Mouse (Mus musculus) midbrain, embryonic 14.5 days (tissue): Measurements from ENCODE around the gene E2f1. TPM values are rescaled to one million over a fixed set of nuclear protein-coding genes. Genes with fewer than 3 reads are reported as not detected.

ENCODE experiments used
- ATAC-seq: fragments of 200-750 bp; cut with Nextera tagmentation; 2 replicates; pipeline ENCODE4 v1.8.0; 2017; ENCODE audit warnings: moderate number of reproducible peaks, moderate library complexity; ENCODE audit not compliant: low FRiP score, low TSS enrichment
- DNase-seq: peaks from one replicate; pipeline ENCODE4 v3.0.0-alpha.2; 2015
- H3K27ac ChIP-seq: fragments of 300-500 bp; sonication (generic); replicated peaks from 2 replicates; pipeline ENCODE4 v1.5.1; 2014; ENCODE audit warnings: mild to moderate bottlenecking, low read depth, low read length, moderate library complexity
- H3K27me3 ChIP-seq: fragments of 300-500 bp; sonication (generic); 2 replicates; pipeline ENCODE4 v1.6.1; 2014; ENCODE audit warnings: low read length, control low read depth, mixed read lengths; ENCODE audit not compliant: control insufficient read depth, insufficient read depth
- H3K36me3 ChIP-seq: fragments of 300-500 bp; sonication (generic); 2 replicates; pipeline ENCODE4 v1.6.1; 2014; ENCODE audit warnings: low read length, control low read depth; ENCODE audit not compliant: control insufficient read depth, insufficient read depth
- H3K4me1 ChIP-seq: fragments of 300-500 bp; sonication (generic); 2 replicates; pipeline ENCODE4 v1.6.1; 2014; ENCODE audit warnings: mild to moderate bottlenecking, antibody characterized with exemption, low read length, control low read depth; ENCODE audit not compliant: control insufficient read depth, insufficient read depth
- H3K4me2 ChIP-seq: fragments of 300-500 bp; sonication (generic); 2 replicates; pipeline ENCODE4 v1.6.1; 2014; ENCODE audit warnings: mild to moderate bottlenecking, low read length, moderate library complexity
- H3K4me3 ChIP-seq: fragments of 300-500 bp; sonication (generic); replicated peaks from 2 replicates; pipeline ENCODE4 v1.5.1; 2014; ENCODE audit warnings: low read depth, low read length
- H3K9ac ChIP-seq: fragments of 300-500 bp; sonication (generic); replicated peaks from 2 replicates; pipeline ENCODE4 v1.6.1; 2014; ENCODE audit warnings: mild to moderate bottlenecking, low read length, moderate library complexity
- H3K9me3 ChIP-seq: fragments of 300-500 bp; sonication (generic); 2 replicates; pipeline ENCODE4 v1.6.1; 2016; ENCODE audit warnings: low read length, control low read depth, mixed read lengths; ENCODE audit not compliant: control insufficient read depth
- WGBS: fragments of 180-500 bp; shearing (Covaris S2); extraction: QIAGEN DNeasy Blood & Tissue Kit; methylation state at CpG from one replicate; pipeline ENCODE4 v1.1.7; 2014; 5-methylcytosine and 5-hydroxymethylcytosine counted together
- polyA plus RNA-seq: library from polyadenylated mRNA; unstranded; fragments of >200 nt; fragmentation: Nextera tagmentation; extraction: Ambion mirVana; gene quantifications from 2 replicates; pipeline ENCODE4 v1.2.1, GENCODE M21; 2014

E2f1 gene
- polyA plus RNA-seq, result 3.1 and 3.2 TPM in 2 replicates

DNA sequence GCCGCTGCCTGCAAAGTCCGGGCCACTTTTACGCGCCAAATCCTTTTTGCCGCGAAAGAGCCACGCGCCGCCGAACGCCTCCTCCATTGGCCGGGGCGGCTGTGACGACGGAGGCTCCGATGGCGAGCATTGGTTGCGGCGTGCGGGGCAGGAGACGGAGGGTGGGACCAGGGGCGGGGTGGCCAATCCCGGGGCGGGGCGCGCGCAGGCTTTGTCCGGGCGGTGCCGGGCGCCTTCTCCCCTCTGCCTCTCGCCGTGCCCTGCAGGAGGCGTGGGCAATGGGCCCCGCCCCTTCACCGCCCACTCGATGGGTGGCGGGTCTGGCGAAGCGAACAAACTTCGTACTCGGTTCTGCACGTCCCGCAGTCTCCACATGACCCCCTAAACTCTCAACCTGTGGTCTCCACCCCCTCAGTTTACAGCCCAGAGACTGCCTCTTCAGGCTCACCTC lies at the start of gene E2f1:
Gene E2f1 (minus strand): TSS at position 57 of the 451 bp plus-strand sequence.
- H3K4me1 ChIP-seq, result peaks cover 7% of the 10 kb centered on the region; the same call in 1 of the 2 replicates
- DNase-seq, result peak; percentile 98
- under 1% methylated on average over 39 of the region's 44 CpGs for WGBS

DNA sequence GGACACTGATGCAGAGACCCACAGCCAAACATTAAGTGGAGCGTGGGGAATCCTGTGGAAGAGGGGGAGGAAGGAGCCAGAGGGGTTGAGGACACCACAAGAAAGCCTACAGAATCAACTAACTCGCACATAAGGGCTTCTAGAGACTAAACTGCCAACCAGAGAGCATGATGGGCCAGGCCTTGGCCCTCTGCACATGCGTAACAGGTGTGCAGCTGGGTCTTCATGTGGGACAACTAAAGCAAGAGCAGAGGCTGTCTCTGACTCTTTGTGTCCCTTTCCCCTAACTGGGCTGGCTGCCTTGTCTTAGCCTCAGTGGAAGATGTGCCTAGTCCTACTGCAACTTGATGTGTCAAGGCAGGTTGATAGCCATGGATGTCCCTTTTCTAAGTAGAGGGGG lies 47.4 kb upstream of the E2f1 start:
- ATAC-seq, result no peak
- Histone ChIP-seq H3K27me3 (no peaks in the 10 kb centered on the region), H3K4me3 (no peak overlapping the region), H3K4me2 (no peak overlapping the region), H3K9ac (no peak overlapping the region), H3K9me3 (no peaks in the 10 kb centered on the region), H3K36me3 (peaks cover 7% of the 10 kb centered on the region; the same call in 1 of the 2 replicates), H3K27ac (no peak overlapping the region), H3K4me1 (peaks cover 13% of the 10 kb centered on the region)
- 96% methylated on average over 3 of the region's 3 CpGs for WGBS
- DNase-seq, result no peak

More for the DNA sequence above, at the start of gene E2f1:
- Histone ChIP-seq H3K4me2 (peak within 1 kb of the TSS; percentile 95), H3K4me3 (peak within 1 kb of the TSS; percentile 64), H3K36me3 (no peaks in the 10 kb centered on the region), H3K9me3 (no peaks in the 10 kb centered on the region), H3K9ac (peak within 1 kb of the TSS; percentile 48), H3K27me3 (no peaks in the 10 kb centered on the region), H3K27ac (peak within 1 kb of the TSS; percentile 74)
- peak; percentile 97 for ATAC-seq

DNA sequence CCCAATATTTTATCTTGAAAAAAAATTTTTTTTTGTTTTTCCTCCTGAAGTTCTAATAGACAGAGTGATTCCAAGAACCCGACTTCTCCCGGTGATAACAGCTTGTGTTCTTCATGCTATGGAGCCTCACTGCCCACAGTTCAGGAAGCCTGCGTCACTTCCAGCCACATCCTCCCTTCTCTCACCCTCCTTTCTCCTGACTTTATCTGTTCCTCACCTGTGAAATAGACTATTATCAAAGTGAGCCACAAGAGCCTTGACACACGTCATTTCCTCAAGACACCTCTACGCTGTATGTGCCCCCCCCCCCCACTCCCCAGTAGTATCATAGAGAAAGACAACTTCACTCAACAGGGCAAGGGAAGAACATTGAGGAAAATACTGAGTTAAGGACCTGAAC lies 46.0 kb upstream of the E2f1 start:
- no peak for ATAC-seq
- 95% methylated on average over 5 of the region's 5 CpGs for WGBS

DNA sequence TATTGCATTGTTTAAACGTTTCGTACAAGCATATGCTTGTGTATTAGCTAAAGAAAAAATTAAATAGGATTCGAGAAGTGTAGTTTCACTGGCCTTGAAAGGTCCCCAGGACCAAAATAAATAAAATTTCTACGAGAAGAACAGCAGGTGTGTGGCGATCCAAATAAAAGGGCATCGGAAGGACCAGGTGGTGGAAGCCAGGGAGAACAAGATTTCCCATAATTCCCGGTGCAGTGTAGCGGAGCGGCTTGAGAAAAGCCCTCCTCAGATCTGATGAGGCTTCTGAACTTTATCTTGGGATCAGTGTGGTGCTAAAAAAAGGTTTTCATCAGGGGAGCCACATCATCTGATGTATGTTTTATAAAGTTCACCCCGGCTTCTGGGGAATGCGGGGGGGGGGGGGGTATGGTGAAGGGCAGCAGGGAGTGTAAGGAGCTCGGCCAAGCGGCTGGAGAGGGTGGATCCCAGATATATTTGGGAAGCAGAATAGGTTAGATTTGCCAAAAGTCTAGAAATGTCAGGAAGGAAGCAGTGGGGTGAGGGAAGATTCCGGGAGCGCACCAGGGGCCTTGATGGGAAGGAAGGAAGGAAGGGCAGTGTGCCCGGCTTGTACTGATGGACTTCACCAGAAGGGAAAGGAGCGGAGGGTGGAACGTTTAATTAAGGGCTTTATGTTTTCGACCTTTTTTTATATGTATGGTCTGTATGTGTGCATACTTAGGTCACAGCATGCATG lies 45.3 kb upstream of the E2f1 start:
- WGBS, result 72% methylated on average over 19 of the region's 19 CpGs
- peaks cover 13% of the 10 kb centered on the region for H3K4me1 ChIP-seq
- no peaks in the 10 kb centered on the region for H3K9me3 ChIP-seq
- H3K36me3 ChIP-seq, result 0 out of 2 replicates have a peak, but pooled peaks cover 3% of the 10 kb centered on the region
- DNase-seq (peak; percentile 42), ATAC-seq (no peak)
- H3K27ac ChIP-seq, result no peak overlapping the region; the same call in 1 of the 2 replicates
- peak overlapping the region; percentile 56; the same call in 1 of the 2 replicates for H3K4me2 ChIP-seq
- no peak overlapping the region for H3K9ac ChIP-seq
- H3K27me3 ChIP-seq, result no peaks in the 10 kb centered on the region
- no peak overlapping the region for H3K4me3 ChIP-seq

More for the DNA sequence above, 46.0 kb upstream of the E2f1 start:
- no peak overlapping the region for H3K4me3 ChIP-seq
- H3K36me3 ChIP-seq, result 0 out of 2 replicates have a peak, but pooled peaks cover 3% of the 10 kb centered on the region
- no peaks in the 10 kb centered on the region for H3K27me3 ChIP-seq
- H3K4me1 ChIP-seq, result peaks cover 13% of the 10 kb centered on the region
- no peak for DNase-seq
- no peak overlapping the region for H3K4me2 ChIP-seq
- H3K9me3 ChIP-seq, result no peaks in the 10 kb centered on the region
- H3K9ac ChIP-seq, result no peak overlapping the region
- no peak overlapping the region for H3K27ac ChIP-seq

DNA sequence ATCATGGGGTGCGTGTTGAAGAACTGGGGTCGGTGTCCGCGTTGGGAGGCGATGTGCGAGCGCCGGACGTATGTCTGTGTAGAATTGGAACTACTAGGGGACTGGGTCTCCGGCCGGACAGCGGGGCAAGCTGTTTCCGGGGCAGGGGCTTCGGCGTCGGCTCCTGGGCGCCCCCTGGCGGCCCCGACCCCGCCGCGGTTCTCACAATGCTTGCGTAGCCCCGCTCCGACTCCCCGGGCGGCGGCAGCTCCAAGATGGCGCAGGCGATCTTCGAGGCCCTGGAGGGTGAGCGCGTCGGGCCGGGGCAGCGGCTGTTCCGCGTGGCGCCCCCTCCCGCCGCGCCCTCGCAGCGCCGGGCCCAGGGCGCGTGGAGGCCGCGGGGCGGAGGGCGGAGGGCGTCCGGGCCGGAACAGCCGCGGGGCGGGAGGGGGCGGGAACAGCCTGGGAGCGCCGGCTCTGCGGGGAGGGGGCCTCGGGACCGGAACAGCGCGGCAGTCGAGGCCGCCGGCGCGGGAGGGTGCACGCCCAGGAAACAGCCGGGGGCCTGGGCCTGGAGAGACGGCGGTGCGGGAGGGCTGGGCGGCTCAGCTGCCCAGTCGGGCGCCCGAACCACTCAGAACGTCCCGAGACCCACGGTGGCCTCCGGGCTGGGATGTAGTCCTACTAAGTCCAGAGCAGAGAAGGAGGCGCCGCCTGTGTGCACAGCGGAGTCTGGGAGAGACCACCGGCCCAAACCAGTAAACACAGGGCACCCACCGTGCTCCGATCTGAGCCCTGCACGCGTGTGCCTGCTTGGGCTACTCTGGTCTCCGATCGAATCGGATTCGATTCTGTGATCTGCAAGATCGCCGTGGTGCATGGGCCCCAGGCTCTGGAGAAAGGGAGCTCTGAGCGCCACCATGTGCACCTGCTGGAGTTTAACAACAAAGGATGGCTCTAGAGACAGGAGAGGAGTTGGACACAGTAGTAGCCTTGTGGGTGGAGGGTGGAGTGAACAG lies 43.7 kb upstream of the E2f1 start, which contains the start of the genes Zfp341 and 4930519P11Rik:
Gene Zfp341 (plus strand): TSS at position 180 of the 998 bp plus-strand sequence.
Gene 4930519P11Rik (minus strand): TSS at position 320 of the 998 bp plus-strand sequence.
- DNase-seq (peak; percentile 96), ATAC-seq (peak; percentile 95)
- H3K36me3 ChIP-seq, result 0 out of 2 replicates have a peak, but pooled peaks cover 3% of the 10 kb centered on the region
- H3K9ac ChIP-seq, result peak within 1 kb of the TSS; percentile 57
- peak within 1 kb of the TSS; percentile 95 for H3K27ac ChIP-seq
- H3K4me3 ChIP-seq, result peak within 1 kb of the TSS; percentile 42
- no peaks in the 10 kb centered on the region for H3K27me3 ChIP-seq
- no peaks in the 10 kb centered on the region for H3K9me3 ChIP-seq
- peak within 1 kb of the TSS; percentile 56 for H3K4me2 ChIP-seq
- H3K4me1 ChIP-seq, result peaks cover 13% of the 10 kb centered on the region
- WGBS, result under 1% methylated on average over 88 of the region's 98 CpGs

DNA sequence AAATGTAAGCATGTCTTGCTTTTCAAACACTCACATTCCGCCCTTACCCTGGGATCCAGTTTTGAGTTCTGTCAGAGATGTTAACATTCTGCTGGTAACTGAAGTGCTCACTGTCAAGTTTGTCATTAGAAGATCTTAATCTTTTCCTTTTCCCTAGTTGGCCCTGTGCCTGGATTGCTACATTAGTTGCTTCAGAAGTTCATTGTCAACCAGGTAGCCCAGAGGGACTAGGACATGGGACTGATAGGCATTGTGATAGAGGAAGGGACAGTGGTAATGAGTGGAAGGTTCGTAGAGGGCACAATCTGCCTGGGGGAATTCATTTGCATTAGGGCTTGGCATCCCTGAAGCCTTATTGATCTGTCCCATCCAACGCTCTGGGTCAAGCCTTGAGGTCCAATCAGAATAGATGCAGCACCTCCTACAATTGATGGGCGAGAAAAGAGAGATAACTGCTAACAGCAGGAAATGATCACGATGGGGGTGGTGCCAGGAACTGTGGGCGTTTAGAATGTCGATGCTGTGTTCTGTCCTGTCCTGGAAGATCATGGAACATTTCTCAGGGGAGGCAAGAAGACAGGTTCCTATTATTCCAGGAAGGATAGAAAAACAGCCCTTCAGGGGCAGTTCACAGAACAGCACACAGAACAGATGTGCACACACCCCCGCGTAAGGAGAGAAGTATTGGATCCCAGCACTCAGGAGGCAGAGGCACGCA lies 39.5 kb upstream of the E2f1 start:
- peaks cover 12% of the 10 kb centered on the region for H3K4me1 ChIP-seq
- H3K27ac ChIP-seq, result no peak overlapping the region
- WGBS, result 71% methylated on average over 10 of the region's 10 CpGs
- H3K9ac ChIP-seq, result no peak overlapping the region
- ATAC-seq (no peak), DNase-seq (no peak)
- H3K4me2 ChIP-seq, result no peak overlapping the region
- no peaks in the 10 kb centered on the region for H3K9me3 ChIP-seq
- H3K27me3 ChIP-seq, result no peaks in the 10 kb centered on the region
- no peaks in the 10 kb centered on the region for H3K36me3 ChIP-seq
- no peak overlapping the region for H3K4me3 ChIP-seq

DNA sequence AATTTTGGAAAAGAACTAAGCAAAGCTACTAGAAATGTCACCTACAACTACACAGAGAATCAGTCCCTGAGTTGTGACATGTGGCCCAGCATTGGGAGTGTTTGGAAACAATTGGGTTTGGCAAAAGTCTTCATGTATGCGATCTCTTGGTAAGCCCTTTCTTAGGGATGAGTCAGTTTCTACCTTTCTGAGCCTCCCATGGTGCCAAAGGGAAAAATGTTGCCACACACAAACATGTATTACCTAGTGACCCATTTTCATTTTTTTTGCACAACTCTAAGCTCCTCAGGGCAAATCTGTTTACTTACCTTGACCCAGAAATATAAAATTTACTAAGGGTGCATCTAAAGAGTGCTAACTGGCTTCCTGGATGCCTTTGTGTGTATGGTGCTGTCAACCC lies 37.3 kb upstream of the E2f1 start:
- H3K4me3 ChIP-seq, result no peak overlapping the region

DNA sequence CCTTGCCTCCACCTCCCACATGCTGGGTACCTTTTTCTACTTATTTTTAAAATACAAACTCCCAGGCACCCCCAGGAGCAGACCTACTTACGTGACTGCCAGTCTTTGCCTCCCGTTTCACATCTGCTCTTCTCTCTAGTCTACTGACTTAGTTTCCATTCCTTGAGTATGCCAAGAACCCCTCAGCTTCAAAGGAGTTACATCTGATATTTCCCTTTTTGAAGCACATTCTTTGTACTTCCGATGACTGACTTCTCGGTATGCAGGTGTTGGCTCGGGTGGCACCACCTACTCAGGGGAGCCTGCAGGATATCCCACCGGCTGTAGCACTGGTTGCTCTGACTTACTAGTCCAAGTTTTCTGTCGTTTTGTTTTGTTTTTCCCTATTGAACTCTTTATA lies 34.5 kb upstream of the E2f1 start:
- 44% methylated on average over 7 of the region's 7 CpGs for WGBS
- peaks cover 7% of the 10 kb centered on the region for H3K4me1 ChIP-seq
- H3K27ac ChIP-seq, result no peak overlapping the region

More for the DNA sequence above, 37.3 kb upstream of the E2f1 start:
- no peak for ATAC-seq
- no peak for DNase-seq
- Histone ChIP-seq H3K27ac (no peak overlapping the region), H3K9ac (no peak overlapping the region), H3K9me3 (no peaks in the 10 kb centered on the region), H3K4me2 (no peak overlapping the region), H3K4me1 (peaks cover 7% of the 10 kb centered on the region), H3K36me3 (no peaks in the 10 kb centered on the region), H3K27me3 (no peaks in the 10 kb centered on the region)
- WGBS, result 97% methylated on average over 1 of the region's 1 CpGs

More for the DNA sequence above, 34.5 kb upstream of the E2f1 start:
- Histone ChIP-seq H3K4me2 (peak overlapping the region; percentile 65), H3K36me3 (no peaks in the 10 kb centered on the region), H3K9me3 (no peaks in the 10 kb centered on the region), H3K27me3 (no peaks in the 10 kb centered on the region), H3K9ac (no peak overlapping the region), H3K4me3 (peak overlapping the region; percentile 23)
- DNase-seq (no peak), ATAC-seq (no peak)
